Mouse (Mus musculus) left cerebral cortex, adult 8-10 months (tissue): ENCODE data around the gene Itgam. TPM values are rescaled to one million over a fixed set of nuclear protein-coding genes. Genes with fewer than 3 reads are reported as not detected.

Experiments
- DNase-seq, 2 experiments: peaks; one replicate each; pipeline ENCODE4 v3.0.0; 2022; ENCODE audit warnings: low spot score in 2 of 2
- total RNA-seq, 4 experiments: library from RNA; stranded (reverse); gene quantifications; 2 replicates each; pipeline ENCODE4 v1.2.4; 2022

The Itgam gene
- total RNA-seq, 4 experiments from 2014 or later = 11.2 to 21.7 (median 15.7) TPM

GRCm38 (mm10) chr7:128056917-128057444, 5.5 kb upstream of the Itgam start:
- no peak for DNase-seq

DNA sequence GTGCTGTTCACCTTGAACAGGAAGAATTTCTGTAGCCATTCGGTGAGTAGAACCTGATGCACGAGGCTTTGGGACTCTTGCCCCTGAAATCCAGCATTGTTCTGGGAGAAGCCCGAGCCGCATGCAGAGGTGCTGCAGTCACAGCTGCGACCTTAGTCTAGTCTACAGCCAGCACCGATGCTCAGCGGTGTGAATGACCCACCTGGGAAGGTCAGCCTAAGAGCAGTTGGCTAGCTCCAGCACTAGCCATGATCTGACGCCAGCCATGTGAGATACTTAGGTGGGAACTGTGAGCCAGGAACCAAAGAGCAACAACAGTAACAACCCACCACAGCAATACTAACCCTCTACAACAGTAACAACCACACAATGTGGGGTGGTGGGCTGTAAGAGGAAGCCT, 4.6 kb upstream of the Itgam start:
- DNase-seq = no peak

DNA sequence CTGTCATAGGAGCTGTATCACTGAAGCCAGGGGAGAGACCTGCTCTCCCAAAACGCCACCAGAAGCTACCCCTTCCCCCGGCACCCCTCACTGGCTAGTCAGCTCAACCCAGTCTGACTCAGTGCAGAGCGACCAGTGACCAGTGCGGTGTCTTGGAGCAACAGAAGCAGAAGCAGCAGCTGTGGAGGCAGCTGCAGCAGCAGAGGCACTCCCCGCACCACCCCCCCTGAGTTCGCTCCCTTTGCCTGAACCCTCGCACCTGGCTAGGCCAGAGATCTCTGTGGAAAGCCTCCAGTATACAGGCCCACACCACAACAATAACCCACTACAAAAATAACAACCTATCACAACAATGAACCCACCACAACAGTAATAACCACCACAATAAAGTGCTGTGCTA, 3.9 kb upstream of the Itgam start:
- no peak for DNase-seq

- no peak for DNase-seq
Observed at GRCm38 (mm10) chr7:128059091-128059490, 3.3 kb upstream of the Itgam start.

DNA sequence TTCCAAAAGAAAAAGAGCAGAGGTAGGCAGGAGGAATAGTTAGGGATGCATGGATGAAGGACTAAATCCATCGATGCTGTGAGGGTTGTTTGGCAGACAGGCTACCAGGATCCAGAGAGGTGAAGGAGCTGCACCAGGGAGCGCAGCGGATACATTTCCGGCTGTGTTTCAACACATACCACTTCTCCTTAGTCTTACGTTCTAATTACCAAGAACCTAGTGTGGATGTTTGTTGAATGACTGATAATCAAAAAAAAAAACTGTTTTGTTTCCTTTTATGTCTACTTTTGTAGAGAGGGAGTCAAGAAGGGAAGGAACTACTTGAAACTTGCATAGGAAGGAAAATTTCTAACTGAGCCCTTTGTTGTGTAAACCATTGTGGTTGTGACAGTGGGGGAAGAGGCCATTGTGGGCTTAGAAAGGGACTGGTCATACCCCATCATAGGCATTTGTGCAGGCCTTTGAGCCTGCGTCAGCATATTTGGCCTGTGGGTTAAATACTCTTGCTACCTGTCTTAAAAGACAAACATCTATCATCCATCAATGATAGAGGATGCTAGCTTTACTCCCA, 856 bp downstream of the Itgam start:
- no peak for DNase-seq

GRCm38 (mm10) chr7:128065547-128065946, 3.1 kb downstream of the Itgam start:
- DNase-seq = no peak

DNA sequence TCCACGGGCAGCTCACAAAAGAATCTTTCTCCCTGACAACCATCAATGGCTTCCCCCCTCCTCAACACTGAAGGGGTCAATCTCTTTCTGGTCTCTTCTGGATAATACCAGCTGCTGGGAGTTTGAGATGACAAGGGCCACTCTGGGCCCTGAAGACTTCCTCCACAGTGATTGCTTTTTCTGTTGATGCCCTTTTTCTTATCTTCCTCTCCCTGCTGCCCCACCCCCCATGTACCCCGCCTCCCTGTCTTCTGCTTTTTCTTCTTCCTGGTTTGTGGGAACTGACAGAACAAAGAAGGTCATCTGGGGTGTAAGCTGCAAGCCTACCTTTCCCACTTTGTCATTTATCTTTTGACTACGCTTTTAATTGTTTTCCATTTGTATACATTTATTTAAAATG, 5.4 kb downstream of the Itgam start:
- no peak for DNase-seq

DNA sequence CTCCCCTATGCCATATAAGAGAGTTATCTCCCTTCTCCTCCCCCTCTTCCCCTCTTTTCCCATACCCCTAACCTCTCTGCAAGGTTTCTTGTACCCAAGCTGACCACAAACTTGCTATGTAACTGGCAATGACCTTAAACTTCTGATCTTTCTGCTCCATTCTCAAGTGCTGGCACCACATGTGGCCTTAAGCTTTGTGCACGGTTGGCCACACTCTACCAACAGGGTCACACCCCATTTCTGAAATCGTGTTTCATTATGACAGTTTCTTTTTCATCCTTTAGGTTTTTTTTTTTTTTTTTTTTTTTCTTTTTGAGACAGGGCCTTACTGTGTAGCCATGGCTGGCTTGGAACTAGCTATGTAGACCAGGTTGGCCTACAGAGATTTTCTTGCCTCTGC, 7.4 kb downstream of the Itgam start:
- DNase-seq = no peak

- DNase-seq = no peak
Observed at GRCm38 (mm10) chr7:128071816-128072215, 9.4 kb downstream of the Itgam start.

DNA sequence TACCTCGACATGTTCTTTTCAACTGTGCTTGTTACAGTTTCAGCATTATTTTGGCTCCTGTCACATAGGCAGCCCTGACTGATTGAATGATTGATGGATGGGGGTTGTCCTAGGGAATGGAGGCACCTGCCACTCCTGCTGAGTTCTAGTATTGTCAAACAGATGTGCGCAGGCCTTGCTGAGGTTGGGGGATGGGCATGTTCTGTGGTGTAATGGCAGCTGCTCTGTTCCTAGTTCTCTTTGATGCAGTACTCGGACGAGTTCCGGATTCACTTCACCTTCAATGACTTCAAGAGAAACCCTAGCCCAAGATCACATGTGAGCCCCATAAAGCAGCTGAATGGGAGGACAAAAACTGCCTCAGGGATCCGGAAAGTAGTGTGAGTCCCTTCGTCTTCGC, 17.6 kb downstream of the Itgam start:
- DNase-seq = no peak

GRCm38 (mm10) chr7:128089141-128089540, 26.7 kb downstream of the Itgam start:
- no peak for DNase-seq

- DNase-seq = no peak
Observed at GRCm38 (mm10) chr7:128098135-128098534, 35.7 kb downstream of the Itgam start.

DNA sequence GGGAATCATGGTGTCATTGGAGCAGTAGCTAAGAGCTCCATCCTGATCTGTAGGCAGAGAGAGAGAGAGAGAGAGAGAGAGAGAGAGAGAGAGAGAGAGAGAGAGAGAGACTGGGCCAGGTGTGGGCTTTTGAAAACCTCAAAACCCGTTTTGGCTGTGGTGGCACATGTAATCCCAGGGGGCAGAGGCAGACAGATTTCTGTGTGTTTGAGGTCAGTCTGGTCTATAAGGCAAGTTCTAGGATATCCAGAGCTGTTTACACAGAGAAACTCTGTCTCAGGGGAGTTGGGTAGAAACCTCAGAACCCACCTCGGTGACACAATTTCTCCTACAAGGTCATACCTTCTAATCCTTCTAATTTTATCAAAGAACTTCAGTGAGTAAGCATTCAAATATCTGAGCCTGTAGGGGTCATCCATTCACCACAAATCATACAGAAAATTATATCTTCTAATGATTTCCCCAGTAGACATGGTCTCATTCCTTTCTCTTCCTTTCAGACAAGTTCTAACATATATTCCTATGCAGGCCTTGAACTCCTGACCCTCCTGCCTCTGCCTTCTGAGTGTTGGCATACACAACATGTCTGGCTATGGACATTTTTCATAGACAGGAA, 38.4 kb downstream of the Itgam start:
- DNase-seq = no peak

DNA sequence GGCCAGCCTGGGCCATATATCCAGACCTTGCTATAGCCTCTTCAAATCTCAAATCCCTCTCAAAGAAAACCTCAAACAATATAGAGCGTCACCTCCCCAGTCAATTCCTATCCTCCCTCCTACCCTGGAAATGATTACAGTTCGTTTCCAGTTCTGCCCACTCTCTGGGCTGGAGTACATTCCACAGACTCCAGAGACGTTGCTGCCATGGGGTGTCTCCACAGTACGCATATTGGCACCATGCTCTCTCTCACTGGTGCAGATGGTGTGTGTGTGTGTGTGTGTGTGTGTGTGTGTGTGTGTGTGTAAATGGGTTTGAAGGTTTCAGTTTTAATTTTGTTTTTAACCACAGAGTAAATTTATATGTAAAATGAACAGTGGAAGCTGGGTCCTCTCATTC, 42.8 kb downstream of the Itgam start:
- peak in 1 of 2 experiments; percentile 12 for DNase-seq

DNA sequence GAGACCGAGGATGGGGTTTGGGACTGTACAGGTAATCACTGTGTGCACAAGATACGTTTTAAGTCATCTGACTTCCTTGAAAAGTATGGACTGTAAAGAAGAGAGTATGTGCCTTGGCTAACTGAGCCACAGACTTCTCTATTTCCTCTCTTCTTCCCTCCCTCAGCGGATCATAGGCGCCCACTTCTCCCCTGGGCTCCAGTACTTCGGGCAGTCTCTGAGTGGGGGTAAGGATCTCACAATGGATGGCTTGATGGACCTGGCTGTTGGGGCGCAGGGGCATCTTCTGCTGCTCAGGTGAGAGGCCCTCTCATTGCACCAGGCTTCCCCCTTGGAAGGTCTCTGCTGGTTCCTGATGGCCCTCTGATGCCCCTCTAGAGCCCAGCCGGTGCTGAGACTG, 45.0 kb downstream of the Itgam start:
- no peak for DNase-seq

GRCm38 (mm10) chr7:128110314-128110713, 47.9 kb downstream of the Itgam start:
- DNase-seq = no peak

DNA sequence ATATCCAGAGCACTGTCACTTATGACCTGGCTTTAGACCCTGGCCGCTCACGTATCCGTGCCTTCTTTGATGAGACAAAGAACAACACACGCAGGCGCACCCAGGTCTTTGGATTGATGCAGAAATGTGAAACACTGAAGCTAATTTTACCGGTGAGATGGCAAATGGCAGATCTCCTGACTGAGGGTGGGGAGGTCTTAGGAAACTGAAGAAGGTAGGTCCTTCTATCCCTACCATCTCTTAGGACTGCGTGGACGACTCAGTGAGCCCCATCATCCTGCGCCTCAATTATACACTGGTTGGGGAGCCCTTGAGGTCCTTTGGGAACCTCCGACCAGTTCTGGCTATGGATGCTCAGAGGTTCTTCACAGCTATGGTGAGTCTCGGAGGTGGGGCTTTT, 49.7 kb downstream of the Itgam start:
- no peak for DNase-seq

DNA sequence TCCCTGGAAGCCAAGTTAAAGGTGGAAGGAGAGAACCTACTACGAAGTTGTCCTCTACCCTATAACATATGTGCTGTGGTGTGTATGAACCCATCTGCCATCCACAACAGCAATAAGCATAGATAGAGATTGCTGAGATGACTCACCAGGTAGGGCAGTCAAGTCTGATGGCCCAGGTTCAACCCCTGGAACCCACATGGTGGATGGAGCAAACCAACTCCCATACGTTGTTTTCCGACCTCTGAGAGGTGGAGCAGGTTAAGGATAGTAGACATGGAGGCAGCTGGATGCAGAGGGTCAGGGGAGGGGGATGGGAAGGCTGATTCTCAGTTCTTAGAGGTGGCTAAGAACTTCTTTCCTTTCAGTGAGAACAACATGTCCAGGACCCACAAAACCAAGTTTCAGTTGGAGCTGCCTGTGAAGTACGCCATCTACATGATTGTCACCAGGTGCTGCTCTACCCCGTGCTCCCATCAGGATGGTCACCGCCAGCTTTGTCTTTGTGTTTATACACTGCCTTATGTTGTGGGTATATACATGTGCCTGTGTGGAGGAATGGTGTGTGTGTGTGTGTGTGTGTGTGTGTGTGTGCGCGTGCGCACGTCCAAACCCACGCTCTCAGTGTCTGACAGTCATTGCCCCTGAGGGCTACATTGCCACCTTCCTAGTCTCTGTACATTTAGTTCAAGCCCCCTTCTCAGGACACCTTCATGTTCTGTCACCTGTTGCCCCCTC, 52.1 kb downstream of the Itgam start:
- no peak for DNase-seq

DNA sequence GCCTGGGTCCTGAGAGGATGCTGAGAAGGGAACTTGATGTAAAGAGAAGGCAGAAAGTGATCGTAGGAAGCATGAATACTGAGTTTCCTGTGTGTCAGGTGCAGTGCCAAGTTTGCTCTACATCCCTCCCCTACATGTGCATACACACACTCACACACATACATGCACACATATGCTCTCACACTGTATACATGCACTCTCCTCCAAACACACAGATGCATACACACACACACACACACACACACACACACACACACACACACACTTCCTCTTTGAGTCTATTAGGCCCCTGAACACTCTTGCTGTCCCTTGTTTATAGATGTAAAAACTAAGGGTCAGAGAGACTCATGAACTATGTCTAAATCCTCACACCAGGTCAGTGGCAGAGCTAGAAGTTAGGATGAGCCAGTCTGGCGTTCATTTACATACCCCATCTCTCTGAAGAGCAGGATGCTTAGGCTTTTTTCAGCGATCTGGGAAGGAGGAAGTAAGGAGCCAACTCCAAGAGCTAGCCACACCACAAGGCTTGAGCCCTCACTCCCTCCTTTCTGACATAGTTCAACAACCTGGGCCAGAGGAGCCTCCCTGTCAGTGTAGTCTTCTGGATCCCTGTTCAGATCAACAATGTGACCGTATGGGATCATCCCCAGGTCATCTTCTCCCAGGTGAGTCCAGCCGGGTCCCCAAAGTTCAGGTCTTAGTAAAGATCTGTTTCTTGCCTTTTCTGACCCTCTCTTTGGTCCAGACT, 52.9 kb downstream of the Itgam start:
- DNase-seq = no peak

- no peak for DNase-seq
Observed at GRCm38 (mm10) chr7:128116396-128116795, 54.0 kb downstream of the Itgam start.

DNA sequence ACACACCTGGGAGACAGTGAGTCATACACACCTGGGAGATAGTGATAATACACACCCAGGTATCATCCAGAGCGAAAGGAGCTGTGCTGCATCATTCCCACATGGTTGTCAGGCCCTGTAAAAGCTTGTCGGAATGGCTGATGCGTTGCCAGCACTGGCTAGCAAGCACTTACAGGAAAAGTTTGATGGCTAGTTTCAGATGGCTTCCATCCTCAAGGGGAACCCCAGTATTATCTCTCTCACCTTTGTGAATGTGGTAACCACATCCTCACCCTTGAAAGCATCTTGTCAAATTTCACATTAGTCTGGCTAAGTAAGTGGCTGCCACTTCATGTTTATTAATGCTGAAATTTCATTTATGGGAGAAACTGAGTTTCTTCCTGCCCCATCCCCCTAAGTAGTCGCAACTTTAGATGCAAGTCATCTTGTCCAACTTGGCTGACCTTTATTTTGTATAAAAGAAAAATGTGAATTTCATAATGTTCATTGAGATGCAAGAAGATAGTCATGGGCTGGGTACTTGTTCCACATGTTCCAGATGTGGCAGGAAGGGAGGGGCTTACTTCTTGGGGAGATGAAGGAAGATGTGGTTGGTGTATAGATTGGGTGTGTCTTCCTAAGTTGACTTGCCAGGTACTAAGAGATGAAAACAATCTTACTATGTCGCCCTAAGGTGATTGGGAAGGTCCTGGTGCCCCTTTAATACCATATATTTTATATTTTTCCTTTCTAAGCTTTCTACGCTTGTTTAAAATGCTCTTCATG, 57.5 kb downstream of the Itgam start:
- DNase-seq = no peak
